Mouse (Mus musculus) heart, postnatal 0 days (tissue): ENCODE measurements at regions not wholly inside any gene's neighbourhood (a gene's known extent, or its start where the extent isn't known, plus 50 kb on each side); places are given as distances from the start of the nearest gene placed in this dataset.

Experiments
- CTCF ChIP-seq: IDR thresholded peaks from 2 replicates; pipeline ENCODE4 v1.5.1; 2016; ENCODE audit warnings: antibody characterized with exemption, control low read depth, low read depth
- EP300 ChIP-seq: IDR thresholded peaks from 2 replicates; pipeline ENCODE4 v1.6.1; 2016; ENCODE audit warnings: antibody characterized with exemption, low read depth

DNA sequence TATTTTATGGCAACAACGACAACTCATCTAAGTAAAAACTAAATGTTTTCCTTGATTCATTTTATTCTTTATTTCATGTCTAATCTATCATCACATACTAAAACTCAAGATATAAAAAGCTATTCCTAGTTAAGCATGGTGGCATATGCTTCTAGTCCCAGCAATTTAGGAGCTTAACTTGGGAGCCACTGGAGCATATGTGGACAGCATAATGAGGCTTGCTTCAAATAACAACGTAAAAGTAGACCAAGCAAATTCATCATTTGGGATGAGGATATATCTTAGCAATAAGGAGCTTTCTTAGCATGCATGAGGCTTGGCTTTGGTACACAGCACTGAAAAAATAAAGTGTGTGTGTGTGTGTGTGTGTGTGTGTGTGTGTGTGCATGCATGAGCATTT, 678.5 kb downstream of the Efna5 start:
- TF ChIP-seq CTCF = no peak
- TF ChIP-seq EP300 = no peak
